Mouse (Mus musculus) myocyte (in vitro differentiated cells): ENCODE data around the gene Krt81.

Experiments used
- CEBPB ChIP-seq: IDR thresholded peaks from 2 replicates; pipeline ENCODE4 v1.6.1; 2011; ENCODE audit warnings: mild to moderate bottlenecking, moderate library complexity; ENCODE audit not compliant: poor library complexity, insufficient read depth, severe bottlenecking
- POLR2A ChIP-seq: IDR thresholded peaks from one replicate; pipeline ENCODE4 v1.6.1; 2011; ENCODE audit warnings: low read depth, mild to moderate bottlenecking, control low read depth, moderate library complexity; ENCODE audit not compliant: insufficient read length

DNA sequence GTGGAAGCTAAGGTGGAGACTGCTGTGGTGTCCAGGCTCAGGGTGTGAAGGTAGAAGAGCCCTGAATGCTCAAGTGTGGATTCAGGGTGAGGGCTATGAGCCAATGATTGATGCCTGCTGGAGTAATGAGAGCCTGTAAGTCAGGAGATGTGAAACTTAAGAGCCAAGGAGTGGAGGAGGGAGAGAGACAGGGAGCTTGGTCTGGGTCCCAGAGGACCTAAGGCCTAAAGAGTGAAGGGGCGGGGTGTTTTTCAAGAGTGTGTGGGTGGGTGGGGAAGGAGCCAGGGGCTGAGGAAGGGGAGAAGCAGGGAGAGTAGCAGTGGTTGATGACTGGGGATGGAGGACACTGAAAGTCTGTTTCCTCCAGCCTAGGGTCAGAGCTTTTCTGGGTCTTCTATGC, 20.1 kb upstream of the Krt81 start:
- no peak for TF ChIP-seq POLR2A
- TF ChIP-seq CEBPB = no peak
